Mouse (Mus musculus): ENCODE data around the gene Gpr153. TPM values are rescaled to one million over a fixed set of nuclear protein-coding genes. Genes with fewer than 3 reads are reported as not detected.

The Gpr153 gene
- polyA plus RNA-seq, 1 experiment from 2014 or later, result 0.81 TPM

DNA sequence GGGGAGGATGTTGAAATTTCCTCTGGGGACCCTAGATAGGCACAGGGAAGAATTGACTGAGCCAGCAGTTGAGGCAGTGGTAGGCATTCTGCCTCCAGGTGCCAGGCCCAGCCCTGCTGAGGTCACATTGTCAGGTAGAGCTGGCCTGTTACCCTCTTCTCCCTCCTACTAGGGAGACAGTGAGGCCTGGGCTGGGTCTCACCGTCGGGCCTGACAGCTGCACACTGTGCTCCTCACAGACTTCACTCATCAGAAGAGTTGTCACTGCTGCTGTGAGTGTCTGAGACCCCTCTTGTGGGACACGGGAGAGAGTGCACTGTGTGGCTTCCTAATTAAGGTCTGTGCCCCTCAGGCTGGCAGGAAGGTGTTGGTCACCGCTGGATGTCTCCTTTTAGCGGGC is 8.2 kb upstream of the Gpr153 start:
- Histone ChIP-seq H3K36me3 (no peaks in the 10 kb centered on the region), H3K9me3 (replicated peaks) (no peaks in the 10 kb centered on the region), H3K9ac (no peak overlapping the region), H3K4me2 (no peak overlapping the region), H3K4me1 (replicated peaks) (peaks cover 36% of the 10 kb centered on the region), H3K27me3 (no peaks in the 10 kb centered on the region), H3K4me3 (replicated peaks) (no peak overlapping the region), H3K27ac (no peak overlapping the region)
- DNase-seq, result no peak
- ATAC-seq (ENCODE audit: low read depth), result no peak
- 61% methylated on average over 5 of the region's 5 CpGs for WGBS (ENCODE audit: insufficient replicate concordance)

DNA sequence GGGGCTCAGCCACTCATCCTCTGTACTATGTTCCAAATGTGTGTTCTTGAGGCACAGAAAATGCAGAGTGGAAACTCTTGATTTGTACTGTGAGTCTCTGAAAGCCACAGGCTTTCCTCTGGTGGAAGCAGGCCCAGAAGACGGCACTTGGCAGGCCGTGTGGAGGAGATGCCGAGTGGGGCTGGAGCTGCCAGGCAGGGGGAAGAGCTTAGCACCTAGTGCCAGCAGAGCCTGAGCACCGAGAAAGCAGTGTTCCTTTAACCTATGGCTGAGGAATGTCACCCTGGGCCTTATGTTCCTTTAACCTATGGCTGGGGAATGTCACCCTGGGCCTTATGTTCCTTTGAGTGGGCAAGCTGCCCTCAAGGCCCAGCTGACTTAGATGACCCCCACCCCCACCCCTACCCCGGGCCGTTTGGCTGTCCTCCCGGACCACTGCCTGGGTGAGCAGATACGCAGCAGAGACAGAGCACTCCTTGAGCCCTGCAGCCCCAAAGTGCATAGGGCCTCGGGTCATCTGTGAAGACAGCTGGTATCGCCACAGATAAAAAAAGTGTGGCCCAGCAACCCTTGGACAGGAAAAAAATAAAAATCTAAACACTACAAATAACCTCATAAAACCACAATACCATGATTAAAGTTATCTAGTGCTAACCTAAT is 7.7 kb upstream of the Gpr153 start:
- H3K36me3 ChIP-seq, result no peaks in the 10 kb centered on the region
- no peak overlapping the region for H3K9ac ChIP-seq
- ATAC-seq (ENCODE audit: low read depth) (no peak), DNase-seq (no peak)
- no peak overlapping the region for H3K4me3 ChIP-seq (replicated peaks)
- H3K9me3 ChIP-seq (replicated peaks), result no peaks in the 10 kb centered on the region
- WGBS (ENCODE audit: insufficient replicate concordance), result 68% methylated on average over 10 of the region's 10 CpGs
- H3K4me1 ChIP-seq (replicated peaks), result peaks cover 35% of the 10 kb centered on the region
- no peak overlapping the region for H3K4me2 ChIP-seq
- peaks cover 2% of the 10 kb centered on the region; the same call in 1 of the 2 replicates for H3K27me3 ChIP-seq
- no peak overlapping the region for H3K27ac ChIP-seq

DNA sequence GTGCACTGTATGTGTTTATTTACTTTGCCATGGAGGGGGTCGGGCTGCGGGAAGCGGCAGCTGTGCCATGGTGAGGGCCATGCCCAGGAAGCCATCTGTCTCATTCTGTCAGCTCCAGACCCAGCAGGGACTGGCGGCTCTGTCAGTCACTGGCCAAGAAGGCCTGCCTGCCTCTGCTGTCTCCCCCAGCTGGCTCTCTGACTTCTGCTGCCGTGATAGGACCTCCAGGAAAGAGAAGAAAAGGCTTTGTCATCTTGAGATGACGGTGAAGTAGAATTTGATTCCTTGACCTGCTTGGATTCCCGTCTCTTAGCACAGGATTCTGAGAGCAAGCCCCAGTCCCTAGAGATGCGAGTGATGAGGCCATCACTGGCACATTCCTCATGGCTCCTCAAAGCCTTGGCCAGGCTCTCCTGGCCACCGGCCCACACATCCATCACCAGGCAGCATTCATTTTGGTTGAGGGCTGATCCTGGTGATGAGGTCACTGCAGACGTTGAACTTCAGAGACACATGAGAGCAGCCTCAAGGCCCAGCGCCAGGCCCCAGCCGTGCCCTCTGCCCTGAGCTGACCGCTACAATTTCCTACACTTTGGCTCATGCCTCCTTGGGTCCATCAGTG is 6.2 kb upstream of the Gpr153 start:
- WGBS (ENCODE audit: insufficient replicate concordance), result 70% methylated on average over 13 of the region's 13 CpGs
- H3K4me2 ChIP-seq, result no peak overlapping the region
- DNase-seq, result no peak
- H3K4me3 ChIP-seq (replicated peaks), result no peak overlapping the region
- no peak overlapping the region for H3K27ac ChIP-seq
- no peak overlapping the region for H3K9ac ChIP-seq
- peaks cover 28% of the 10 kb centered on the region for H3K4me1 ChIP-seq (replicated peaks)
- no peaks in the 10 kb centered on the region for H3K36me3 ChIP-seq
- H3K27me3 ChIP-seq, result peaks cover 17% of the 10 kb centered on the region
- ATAC-seq (ENCODE audit: low read depth), result no peak
- no peaks in the 10 kb centered on the region for H3K9me3 ChIP-seq (replicated peaks)

DNA sequence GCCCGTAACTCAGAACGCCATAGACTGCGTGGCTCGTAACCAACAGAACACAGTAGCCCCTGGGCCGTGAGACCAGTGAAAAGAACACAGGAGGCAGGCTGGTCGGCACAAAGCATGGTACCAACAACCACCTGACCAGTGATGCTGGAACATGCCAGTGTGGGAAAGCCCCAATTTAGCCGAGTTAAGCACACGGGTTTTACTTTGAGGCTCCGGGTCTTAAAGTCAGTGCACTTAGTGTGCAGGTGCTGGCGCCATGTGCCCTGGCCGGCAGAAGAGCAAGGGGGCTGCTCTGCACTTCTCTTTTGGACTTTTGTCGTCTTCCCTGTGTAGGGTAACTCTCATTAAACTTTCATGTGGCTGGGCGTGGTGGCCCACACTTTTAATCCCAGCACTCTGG is 4.1 kb upstream of the Gpr153 start:
- H3K36me3 ChIP-seq, result no peaks in the 10 kb centered on the region
- DNase-seq, result no peak
- no peak overlapping the region for H3K4me3 ChIP-seq (replicated peaks)
- H3K27me3 ChIP-seq, result peaks cover 38% of the 10 kb centered on the region
- no peak overlapping the region for H3K9ac ChIP-seq
- no peak overlapping the region for H3K4me2 ChIP-seq
- H3K4me1 ChIP-seq (replicated peaks), result peaks cover 20% of the 10 kb centered on the region
- 75% methylated on average over 13 of the region's 13 CpGs for WGBS (ENCODE audit: insufficient replicate concordance)
- no peaks in the 10 kb centered on the region for H3K9me3 ChIP-seq (replicated peaks)
- ATAC-seq (ENCODE audit: low read depth), result no peak
- no peak overlapping the region for H3K27ac ChIP-seq

DNA sequence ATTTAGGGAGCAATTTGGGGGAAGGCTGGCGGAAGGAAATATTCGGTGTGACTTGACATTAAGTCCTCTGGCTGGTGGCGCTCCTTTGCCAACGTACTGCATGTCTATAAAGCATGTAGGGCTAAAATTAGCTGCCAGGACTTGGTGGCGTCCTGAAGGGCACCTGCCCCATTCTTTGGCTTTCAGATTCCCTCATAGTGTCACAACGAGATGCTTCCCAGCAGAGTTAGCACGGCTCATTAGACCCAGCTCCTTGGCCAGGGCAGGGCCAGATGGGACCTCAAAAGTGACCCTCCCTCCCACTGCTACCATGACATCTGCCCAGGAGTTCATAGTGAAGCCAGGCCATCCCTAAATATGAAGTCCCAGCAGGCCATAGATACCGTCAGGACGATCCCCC is 3.4 kb upstream of the Gpr153 start:
- DNase-seq (no peak), ATAC-seq (ENCODE audit: low read depth) (no peak)
- Histone ChIP-seq H3K36me3 (no peaks in the 10 kb centered on the region), H3K4me3 (replicated peaks) (no peak overlapping the region), H3K4me2 (no peak overlapping the region), H3K4me1 (replicated peaks) (peaks cover 23% of the 10 kb centered on the region), H3K27ac (no peak overlapping the region), H3K9ac (no peak overlapping the region), H3K9me3 (replicated peaks) (no peaks in the 10 kb centered on the region), H3K27me3 (peaks cover 45% of the 10 kb centered on the region)
- WGBS (ENCODE audit: insufficient replicate concordance), result 70% methylated on average over 9 of the region's 9 CpGs

DNA sequence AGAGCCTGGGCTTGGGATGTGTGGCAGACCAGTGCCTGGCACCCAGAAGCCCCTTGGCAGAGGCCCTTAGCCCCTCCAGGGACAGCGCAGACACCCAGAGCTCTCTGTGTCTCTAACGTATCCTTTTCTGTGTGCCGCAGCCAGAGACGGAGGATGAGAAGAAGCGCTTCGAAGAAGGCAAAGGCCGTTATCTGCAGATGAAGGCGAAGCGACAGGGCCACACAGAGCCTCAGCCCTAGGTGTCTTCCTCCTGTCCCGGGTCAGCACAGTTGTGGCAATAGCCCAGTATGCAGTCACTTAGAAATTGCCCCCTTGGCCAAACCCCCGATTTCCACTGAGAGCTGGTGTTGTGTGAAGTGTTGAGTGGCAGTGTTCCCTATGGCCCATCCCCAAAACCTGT is 2.7 kb upstream of the Gpr153 start:
- Histone ChIP-seq H3K9ac (no peak overlapping the region), H3K4me1 (replicated peaks) (peaks cover 23% of the 10 kb centered on the region), H3K36me3 (no peaks in the 10 kb centered on the region), H3K27me3 (peaks cover 52% of the 10 kb centered on the region), H3K9me3 (replicated peaks) (no peaks in the 10 kb centered on the region), H3K4me3 (replicated peaks) (no peak overlapping the region), H3K27ac (peak overlapping the region; percentile 19; the same call in 1 of the 2 replicates), H3K4me2 (no peak overlapping the region)
- 83% methylated on average over 11 of the region's 11 CpGs for WGBS (ENCODE audit: insufficient replicate concordance)
- DNase-seq, result no peak
- no peak for ATAC-seq (ENCODE audit: low read depth)

DNA sequence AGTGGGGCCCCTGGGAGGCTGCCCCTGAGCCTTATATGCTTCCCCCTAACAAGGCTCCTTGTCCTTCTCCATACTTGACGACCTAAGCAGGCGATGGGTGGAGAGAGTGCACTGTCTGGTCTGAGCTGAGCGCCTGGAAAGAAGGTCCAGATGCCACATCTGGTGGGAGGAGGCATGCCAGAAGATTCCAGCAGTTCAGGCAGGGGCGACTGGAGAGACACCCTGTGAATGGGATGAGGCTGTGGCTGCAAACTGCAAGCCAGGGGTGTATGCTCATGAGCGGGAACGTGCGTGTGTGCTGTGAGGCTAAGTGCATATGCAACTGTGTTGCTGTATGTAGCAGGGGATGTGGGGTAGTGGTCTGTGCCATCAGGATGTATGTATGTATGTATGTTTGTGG is 2.0 kb upstream of the Gpr153 start:
- no peak for ATAC-seq (ENCODE audit: low read depth)
- Histone ChIP-seq H3K36me3 (no peaks in the 10 kb centered on the region), H3K4me2 (no peak overlapping the region), H3K27ac (0 out of 2 replicates have a peak overlapping the region, but pooled peaks have one; percentile 19), H3K4me1 (replicated peaks) (peaks cover 23% of the 10 kb centered on the region), H3K9ac (no peak overlapping the region), H3K9me3 (replicated peaks) (no peaks in the 10 kb centered on the region), H3K27me3 (peaks cover 59% of the 10 kb centered on the region), H3K4me3 (replicated peaks) (no peak overlapping the region)
- 68% methylated on average over 7 of the region's 7 CpGs for WGBS (ENCODE audit: insufficient replicate concordance)
- no peak for DNase-seq

DNA sequence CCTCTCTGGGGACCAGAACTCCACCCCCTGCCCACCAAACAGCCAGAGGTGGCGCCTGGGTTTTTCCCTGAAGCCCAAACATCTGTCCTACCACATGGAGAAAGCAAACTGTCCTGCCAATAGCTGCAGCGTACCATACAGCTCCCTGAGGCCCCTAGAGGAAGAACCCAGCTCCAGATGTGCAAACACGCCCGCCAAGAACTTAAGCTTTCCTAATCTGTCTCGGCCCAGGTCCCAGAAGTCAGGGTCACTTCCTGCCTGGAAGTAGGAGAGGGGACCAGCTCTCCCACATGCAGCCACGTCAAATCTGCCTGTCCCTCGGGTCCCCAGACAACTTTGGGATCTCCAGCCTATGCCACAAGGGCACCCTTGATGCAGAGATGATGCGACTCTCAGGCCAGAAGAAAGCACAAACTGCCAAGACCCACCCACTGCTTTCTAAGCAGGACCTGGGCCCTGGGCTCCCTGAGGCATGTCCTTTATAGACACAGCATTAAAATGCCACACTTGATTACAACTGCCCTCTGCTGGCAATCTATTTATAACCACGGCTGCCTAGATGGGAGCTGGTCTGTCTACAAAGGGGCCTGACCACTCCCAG is 1.5 kb upstream of the Gpr153 start:
- Histone ChIP-seq H3K27me3 (peaks cover 59% of the 10 kb centered on the region), H3K4me1 (replicated peaks) (peaks cover 23% of the 10 kb centered on the region), H3K9me3 (replicated peaks) (no peaks in the 10 kb centered on the region), H3K9ac (no peak overlapping the region), H3K4me2 (no peak overlapping the region), H3K36me3 (no peaks in the 10 kb centered on the region), H3K4me3 (replicated peaks) (no peak overlapping the region), H3K27ac (0 out of 2 replicates have a peak overlapping the region, but pooled peaks have one; percentile 23)
- DNase-seq (no peak), ATAC-seq (ENCODE audit: low read depth) (no peak)
- WGBS (ENCODE audit: insufficient replicate concordance), result 28% methylated on average over 9 of the region's 9 CpGs

DNA sequence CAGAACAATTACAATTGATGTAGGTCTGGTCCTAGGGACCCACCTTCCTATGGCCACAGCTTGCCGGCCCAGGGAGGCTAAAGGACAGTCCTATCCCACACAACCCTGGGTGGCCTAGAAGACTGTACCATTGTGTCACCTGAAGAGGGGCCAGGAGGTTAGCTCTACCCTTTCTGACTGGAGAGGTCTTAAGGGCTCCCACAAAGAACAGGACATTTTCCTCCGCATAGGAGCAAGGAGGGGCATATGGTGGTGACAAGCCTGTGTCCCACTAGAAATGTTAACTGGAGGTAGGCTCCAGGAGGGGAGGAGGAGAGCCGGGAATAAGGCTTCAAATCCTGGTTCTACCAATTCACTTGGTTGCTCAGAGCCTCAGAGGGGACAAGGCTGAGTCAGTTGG is 841 bp upstream of the Gpr153 start:
- Histone ChIP-seq H3K4me3 (replicated peaks) (no peak overlapping the region), H3K9me3 (replicated peaks) (no peaks in the 10 kb centered on the region), H3K36me3 (no peaks in the 10 kb centered on the region), H3K27ac (peak overlapping the region; percentile 23; the same call in 1 of the 2 replicates), H3K4me2 (no peak overlapping the region), H3K9ac (no peak overlapping the region), H3K27me3 (peaks cover 59% of the 10 kb centered on the region), H3K4me1 (replicated peaks) (peaks cover 23% of the 10 kb centered on the region)
- DNase-seq, result no peak
- ATAC-seq (ENCODE audit: low read depth), result no peak
- WGBS (ENCODE audit: insufficient replicate concordance), result 44% methylated on average over 3 of the region's 3 CpGs

DNA sequence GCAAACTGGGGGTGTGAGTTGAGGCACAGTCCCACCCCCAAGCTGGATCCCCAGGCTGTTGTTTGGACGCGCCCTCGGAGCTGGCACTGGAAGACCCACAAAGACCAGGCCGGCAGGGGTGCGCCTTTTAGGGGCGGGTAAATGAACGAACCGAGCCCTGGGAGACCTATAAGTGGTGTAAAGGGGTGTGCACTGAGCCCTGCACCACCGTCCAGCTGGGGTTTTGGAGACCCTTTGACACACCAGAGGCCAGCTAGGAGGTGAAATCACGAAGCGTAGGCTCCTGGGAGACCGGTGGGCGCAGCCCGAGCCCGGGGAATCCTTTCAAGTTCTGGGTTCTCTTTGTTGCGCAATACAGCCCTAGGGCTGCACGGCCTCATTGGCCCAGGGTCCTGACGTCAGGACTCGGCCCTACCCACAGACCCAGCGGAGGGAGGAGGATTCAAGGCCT is 674 bp downstream of the Gpr153 start:
- H3K27me3 ChIP-seq, result peaks cover 61% of the 10 kb centered on the region

DNA sequence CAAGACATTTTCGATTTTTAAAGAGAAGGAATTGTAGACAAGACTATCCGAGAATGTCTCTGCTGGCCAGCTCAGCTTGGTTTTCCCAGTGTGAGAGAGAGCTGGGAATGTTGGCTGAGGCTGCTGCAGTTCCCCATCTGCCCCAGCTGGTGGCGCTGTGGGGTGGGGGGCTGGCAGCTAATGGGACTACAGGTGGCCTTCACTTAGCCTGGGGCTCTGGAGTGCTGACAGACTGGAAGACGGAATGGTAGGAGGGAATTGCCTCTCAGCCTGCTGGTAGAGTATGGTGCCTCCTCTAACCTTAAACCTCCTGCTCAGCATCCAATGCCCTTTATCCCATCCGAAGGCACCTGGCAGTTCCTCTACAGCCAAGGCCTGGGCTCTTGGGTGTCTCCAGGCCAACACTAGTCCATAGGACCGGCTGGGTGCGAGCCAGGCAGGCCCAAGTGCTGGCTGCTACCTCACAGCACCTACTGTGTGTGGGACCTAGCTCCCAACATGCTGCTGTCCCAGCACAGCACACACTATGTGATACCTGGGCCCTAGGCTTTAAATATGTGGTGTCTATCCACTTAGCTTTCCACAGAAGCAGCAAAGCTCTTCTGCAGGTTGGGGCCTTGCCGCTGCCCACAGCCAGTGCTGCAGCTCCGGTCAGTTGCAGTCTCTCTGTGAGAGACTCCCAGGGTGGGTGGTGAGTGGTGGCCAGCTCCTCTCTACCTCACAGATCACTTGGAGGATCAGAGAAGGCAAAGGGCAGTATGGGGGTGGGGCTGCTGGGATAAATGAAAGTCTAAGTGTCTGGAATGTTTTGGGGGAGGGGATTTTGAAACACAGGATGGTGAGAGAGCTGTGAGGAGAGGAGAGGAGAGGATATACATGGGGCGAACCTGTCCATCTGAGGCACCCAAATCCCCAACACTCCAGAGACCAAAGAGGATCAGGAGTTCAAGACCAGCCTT is 2.6 kb downstream of the Gpr153 start:
- ATAC-seq (ENCODE audit: low read depth) (no peak), DNase-seq (no peak)
- no peak overlapping the region for H3K4me2 ChIP-seq
- H3K36me3 ChIP-seq, result no peaks in the 10 kb centered on the region
- H3K9me3 ChIP-seq (replicated peaks), result no peaks in the 10 kb centered on the region
- peaks cover 23% of the 10 kb centered on the region for H3K4me1 ChIP-seq (replicated peaks)
- no peak overlapping the region for H3K27ac ChIP-seq
- WGBS (ENCODE audit: insufficient replicate concordance), result 48% methylated on average over 10 of the region's 10 CpGs
- no peak overlapping the region for H3K4me3 ChIP-seq (replicated peaks)
- no peak overlapping the region for H3K9ac ChIP-seq
- H3K27me3 ChIP-seq, result peaks cover 75% of the 10 kb centered on the region

More for the DNA sequence above, 674 bp downstream of the Gpr153 start:
- Histone ChIP-seq H3K27ac (no peak overlapping the region), H3K4me1 (replicated peaks) (peaks cover 23% of the 10 kb centered on the region), H3K9ac (peak overlapping the region; percentile 39; the same call in 1 of the 2 replicates), H3K36me3 (no peaks in the 10 kb centered on the region), H3K4me3 (replicated peaks) (peak overlapping the region; percentile 56), H3K9me3 (replicated peaks) (no peaks in the 10 kb centered on the region), H3K4me2 (peak overlapping the region; percentile 67)
- ATAC-seq (ENCODE audit: low read depth) (no peak), DNase-seq (no peak)
- 2% methylated on average over 20 of the region's 20 CpGs for WGBS (ENCODE audit: insufficient replicate concordance)

Measured in liver, embryonic 13.5 days (tissue).